Mouse (Mus musculus) small intestine, adult 2 months (tissue): Measurements from ENCODE around the gene Tle4.

Source experiments
- CTCF ChIP-seq: fragments of 200-500 bp; IDR thresholded peaks from 2 replicates; pipeline ENCODE4 v1.5.1; 2012; ENCODE audit warnings: low read depth, mild to moderate bottlenecking, control low read depth, inconsistent platforms, low read length, moderate library complexity, mixed read lengths; ENCODE audit not compliant: insufficient replicate concordance, insufficient read length; ENCODE audit errors: extremely low read depth
- POLR2A ChIP-seq: fragments of 200-500 bp; IDR thresholded peaks from 2 replicates; pipeline ENCODE4 v1.6.1; 2012; ENCODE audit warnings: low read depth, mild to moderate bottlenecking, control low read depth, inconsistent platforms, low read length, moderate library complexity

- TF ChIP-seq CTCF: no peak
- TF ChIP-seq POLR2A: no peak
These were observed 178.0 kb downstream of the Tle4 start for GRCm38 (mm10) chr19:14419886-14420285.
